Mouse (Mus musculus) splenic B cell, adult 2 months (primary cell): Measurements from ENCODE around the gene Gpr35.
"Not testable (repeated sequence)": the region's sequence is repeated elsewhere in the genome, so short reads cannot be mapped to it uniquely, and the experiment has no call there.

Experiments
- DNase-seq: peaks from one replicate; pipeline ENCODE4 v3.0.0-alpha.2; 2011; ENCODE audit warnings: low read depth, low spot score
- H3K27me3 ChIP-seq: 2 replicates; pipeline ENCODE4 v1.6.1; 2012; ENCODE audit warnings: mild to moderate bottlenecking, low read length, moderate library complexity, mixed read lengths; ENCODE audit not compliant: control insufficient read depth, poor library complexity, insufficient read depth, severe bottlenecking
- H3K36me3 ChIP-seq: 2 replicates; pipeline ENCODE4 v1.6.1; 2012; ENCODE audit warnings: mild to moderate bottlenecking, low read length, moderate library complexity, mixed read lengths; ENCODE audit not compliant: control insufficient read depth, poor library complexity, insufficient read depth, severe bottlenecking

Gpr35 gene

GRCm38 (mm10) chr1:92947966-92948365 lies 2.7 kb upstream of the Gpr35 start:
- no peaks in the 10 kb centered on the region for H3K27me3 ChIP-seq
- H3K36me3 ChIP-seq: no peaks in the 10 kb centered on the region; the same call in 1 of the 2 replicates
- DNase-seq: no peak

- peak; percentile 41 for DNase-seq
- H3K27me3 ChIP-seq: no peaks in the 10 kb centered on the region
- H3K36me3 ChIP-seq: no peaks in the 10 kb centered on the region; the same call in 1 of the 2 replicates
Measured at GRCm38 (mm10) chr1:92949426-92949825, 1.2 kb upstream of the Gpr35 start.

DNA sequence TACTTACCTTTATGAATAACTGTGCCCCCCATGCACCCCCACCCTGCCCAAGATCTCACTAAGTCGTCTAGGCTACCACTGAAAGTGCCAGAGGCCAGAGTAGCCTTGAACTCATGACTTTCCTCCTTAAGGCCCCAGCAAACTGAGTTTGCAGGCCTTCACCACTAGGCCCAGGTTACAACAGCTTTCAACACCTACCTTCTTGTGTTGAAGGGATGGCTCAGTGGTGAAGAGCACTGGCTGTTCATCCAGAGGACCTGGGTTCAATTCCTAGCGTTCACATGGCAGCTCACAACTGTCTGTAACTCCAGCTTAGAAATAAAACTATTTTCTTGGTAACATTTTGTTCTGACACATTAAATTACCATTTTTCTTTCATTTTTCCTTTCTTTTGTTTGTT lies 3.0 kb downstream of the Gpr35 start:
- no peaks in the 10 kb centered on the region for H3K27me3 ChIP-seq
- DNase-seq: no peak
- no peaks in the 10 kb centered on the region for H3K36me3 ChIP-seq

DNA sequence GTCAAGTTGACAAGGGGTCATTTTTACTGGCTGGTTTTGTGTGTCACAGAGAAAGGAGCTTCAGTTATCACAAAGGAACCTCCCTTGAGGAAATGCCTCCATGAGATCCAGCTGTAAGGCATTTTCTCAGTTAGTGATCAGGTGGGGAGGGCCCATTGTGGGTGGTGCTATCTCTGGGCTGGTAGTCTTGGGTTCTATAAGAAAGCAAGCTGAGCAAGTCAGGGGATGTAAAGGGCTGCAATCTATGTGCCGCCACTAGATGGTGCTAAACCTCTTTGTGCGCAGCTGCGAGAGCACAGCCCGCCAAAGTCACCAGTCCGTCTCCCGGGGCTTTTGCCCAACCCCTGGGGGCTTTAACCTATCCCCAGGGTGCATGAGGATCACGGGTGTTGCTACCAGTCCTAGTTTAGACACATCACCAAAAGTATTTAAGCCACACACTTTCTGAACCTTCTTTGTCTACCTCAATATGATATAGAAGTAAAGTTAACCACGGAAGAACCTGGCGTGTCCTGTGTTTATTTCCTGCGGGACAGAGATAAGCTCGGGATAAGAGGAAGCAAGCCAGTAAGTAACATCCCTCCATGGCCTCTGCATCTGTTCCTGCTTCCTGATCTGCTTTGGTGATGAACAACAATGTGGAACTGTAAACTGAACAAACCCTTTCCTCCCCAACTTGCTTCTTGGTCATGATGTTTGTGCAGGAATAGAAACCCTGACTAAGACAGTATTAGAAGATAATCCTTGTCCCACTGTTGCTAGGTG lies 6.1 kb downstream of the Gpr35 start:
- not testable (repeated sequence) for DNase-seq, H3K27me3 ChIP-seq, H3K36me3 ChIP-seq

- DNase-seq: no peak
- Histone ChIP-seq H3K36me3 (no peaks in the 10 kb centered on the region), H3K27me3 (no peaks in the 10 kb centered on the region)
Measured at GRCm38 (mm10) chr1:92958999-92959398, 8.3 kb downstream of the Gpr35 start.

GRCm38 (mm10) chr1:92970791-92971190 lies 20.1 kb downstream of the Gpr35 start:
- H3K36me3 ChIP-seq, DNase-seq, H3K27me3 ChIP-seq: not testable (repeated sequence)

DNA sequence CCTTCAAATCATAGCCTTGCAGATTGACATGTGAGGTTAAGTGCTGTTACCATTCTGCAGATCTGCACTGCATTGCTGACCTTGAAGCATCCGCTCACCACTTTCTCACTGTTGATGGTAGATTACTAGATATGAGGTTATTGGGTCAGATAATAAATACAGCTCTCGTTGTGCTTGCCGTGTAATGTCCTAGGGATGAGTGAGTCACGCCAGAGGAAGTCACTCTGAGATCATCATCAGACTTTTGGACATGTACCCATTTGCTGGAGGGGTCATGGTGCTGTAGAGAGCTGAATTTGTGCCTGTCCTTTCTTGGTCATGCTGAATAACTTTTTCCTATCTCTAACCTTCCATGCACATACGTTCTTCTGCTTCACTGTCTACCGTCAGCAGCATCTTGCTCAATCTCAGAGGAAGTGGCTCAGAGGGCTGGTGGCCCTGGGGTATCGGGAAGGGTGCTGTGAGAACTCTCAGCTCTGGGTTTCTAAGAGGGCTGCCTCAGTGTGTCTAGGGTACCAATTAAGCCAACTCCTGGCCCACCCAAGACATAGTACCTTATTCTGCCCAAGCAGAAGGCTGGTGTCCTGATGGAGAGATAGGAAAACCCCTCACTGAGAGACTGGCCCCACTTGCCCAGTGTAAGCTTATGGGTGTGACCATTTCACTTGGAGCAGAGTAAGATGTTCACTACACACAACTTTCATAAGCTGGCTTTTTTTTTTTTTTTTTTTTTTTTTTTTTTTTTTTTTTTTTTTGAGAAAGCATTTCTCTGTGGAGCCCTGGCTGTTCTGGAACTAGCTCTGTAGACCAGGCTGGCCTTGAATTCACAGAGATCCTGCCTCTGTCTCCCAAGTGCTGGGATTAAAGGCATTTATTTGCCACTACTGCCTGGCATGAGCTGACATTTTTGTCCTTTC lies 21.5 kb downstream of the Gpr35 start:
- DNase-seq: no peak
- Histone ChIP-seq H3K36me3 (no peaks in the 10 kb centered on the region), H3K27me3 (no peaks in the 10 kb centered on the region)

- Histone ChIP-seq H3K27me3 (no peaks in the 10 kb centered on the region), H3K36me3 (no peaks in the 10 kb centered on the region)
- DNase-seq: peak; percentile 47
Measured at GRCm38 (mm10) chr1:92972854-92973253, 22.2 kb downstream of the Gpr35 start.

DNA sequence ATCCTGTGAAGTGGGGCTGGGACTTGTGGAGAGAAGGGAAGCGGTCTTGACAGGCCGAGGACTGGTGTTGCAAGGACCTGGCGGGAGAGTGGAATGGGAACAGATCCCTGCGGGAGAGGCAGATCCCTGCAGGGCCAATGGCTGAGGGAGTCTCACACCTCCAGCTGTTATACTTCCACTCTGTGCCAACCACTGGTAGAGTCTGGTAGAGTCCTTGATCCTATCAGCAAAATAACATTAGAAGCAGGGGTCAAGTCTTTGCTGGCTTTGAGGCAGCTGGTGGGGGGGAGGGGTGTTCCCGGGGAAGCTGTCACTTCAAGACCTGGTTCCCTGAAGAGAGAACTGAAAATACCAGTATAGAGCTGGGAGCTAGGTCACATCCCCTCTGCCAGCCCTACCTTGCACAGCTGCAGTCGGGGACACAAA lies 25.5 kb downstream of the Gpr35 start:
- no peaks in the 10 kb centered on the region for H3K36me3 ChIP-seq
- no peaks in the 10 kb centered on the region for H3K27me3 ChIP-seq
- no peak for DNase-seq

GRCm38 (mm10) chr1:92978645-92979044 lies 28.0 kb downstream of the Gpr35 start:
- Histone ChIP-seq H3K36me3 (no peaks in the 10 kb centered on the region), H3K27me3 (no peaks in the 10 kb centered on the region)
- DNase-seq: no peak

- DNase-seq: no peak
Measured at GRCm38 (mm10) chr1:92979073-92979602, 28.5 kb downstream of the Gpr35 start.

GRCm38 (mm10) chr1:92981056-92981845 lies 30.6 kb downstream of the Gpr35 start:
- Histone ChIP-seq H3K27me3 (no peaks in the 10 kb centered on the region), H3K36me3 (no peaks in the 10 kb centered on the region)
- no peak for DNase-seq

More at GRCm38 (mm10) chr1:92979073-92979602, 28.5 kb downstream of the Gpr35 start:
- Histone ChIP-seq H3K27me3 (no peaks in the 10 kb centered on the region), H3K36me3 (no peaks in the 10 kb centered on the region)

- DNase-seq: no peak
- H3K27me3 ChIP-seq: no peaks in the 10 kb centered on the region
- no peaks in the 10 kb centered on the region for H3K36me3 ChIP-seq
Measured at GRCm38 (mm10) chr1:92982931-92983605, 32.4 kb downstream of the Gpr35 start.

DNA sequence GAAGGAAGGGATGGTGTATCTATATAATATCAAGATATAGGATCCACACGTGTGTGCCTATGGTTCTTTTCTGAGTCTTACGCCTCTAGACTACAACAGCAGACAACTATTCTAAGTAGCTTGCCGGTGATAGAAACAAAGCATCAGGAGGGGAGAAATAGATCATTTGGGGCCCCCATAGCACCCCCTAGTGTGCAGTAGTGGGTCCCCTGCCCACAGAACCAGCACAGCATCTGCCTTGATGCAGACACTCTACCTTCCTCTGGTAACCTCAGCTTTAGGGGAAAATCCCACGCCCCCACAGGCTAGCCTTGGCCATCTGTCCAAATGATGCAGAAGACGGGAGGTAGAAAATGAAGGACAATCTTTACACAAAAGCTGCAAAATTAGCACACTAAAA lies 34.3 kb downstream of the Gpr35 start:
- H3K27me3 ChIP-seq: no peaks in the 10 kb centered on the region
- DNase-seq: no peak

More for the DNA sequence above, 34.3 kb downstream of the Gpr35 start:
- H3K36me3 ChIP-seq: no peaks in the 10 kb centered on the region
